ENCODE assay signal across 21 mouse cellular contexts in genomic region chr9:28190751-28191150, GRCm38 (mm10).
DNase-seq lines count a peak whose midpoint lies in the region; ATAC-seq and TF ChIP-seq lines count a peak whose summit lies in the region.
"Had no signal": no experiment of that assay in that cellular context is flagged by ENCODE, and none has a peak within 500 bp of the region (broad histone marks: within the 10 kb centered on the region; RNA-seq: fewer than 3 reads in every experiment).

No protein-coding gene starts in this region.

- no peak for ATAC-seq in midbrain, postnatal 0 days (ENCODE audit: low FRiP score)
- ATAC-seq: activated CD4-positive, CD25-positive, alpha-beta regulatory T cell, adult 4 months; CD4-positive, CD25-positive, alpha-beta regulatory T cell, adult 4 months; Patski had no signal

- DNase-seq in cerebellum, postnatal 10 days, result peak; percentile 60 to 64
- no peak for DNase-seq in cerebellum, adult 11 months
- no peak for DNase-seq in layer of hippocampus, adult 2 months (ENCODE audit: low spot score in 2 of 2)
- DNase-seq in layer of hippocampus, adult 9-11 months, result no peak
- peak; percentile 17 for DNase-seq in midbrain, postnatal 0 days (ENCODE audit: low spot score)
- no peak for DNase-seq in midbrain, embryonic 10.5 days (ENCODE audit: low spot score)
- DNase-seq: adrenal gland, adult 2 months; adrenal gland, adult 8-10 months; adrenal gland, postnatal 10 days; adrenal gland, postnatal 14 days; adrenal gland, postnatal 25 days; adrenal gland, postnatal 36 days; B cell, adult 2 months; cerebellum, adult 11-12 months; cerebellum, adult 18-20 months; cerebellum, adult 2 months had no signal

- no peaks in the 10 kb centered on the region for H3K36me3 ChIP-seq in midbrain, postnatal 0 days (ENCODE audit: insufficient read depth, low read length)
- H3K36me3 ChIP-seq in midbrain, embryonic 10.5 days, result no peaks in the 10 kb centered on the region
- H3K36me3 ChIP-seq: G1E had no signal

- WGBS in midbrain, postnatal 0 days, result 82% methylated on average over 1 of the region's 1 CpGs
- WGBS in midbrain, embryonic 10.5 days, result 84% methylated on average over 1 of the region's 1 CpGs

- no peak for TF ChIP-seq CTCF in layer of hippocampus, adult 2 months (conservative IDR thresholded peaks at IDR 0.05)
- no peak for TF ChIP-seq CTCF in midbrain, postnatal 0 days (IDR thresholded peaks at IDR 0.05)

- H3K4me2 ChIP-seq in midbrain, postnatal 0 days (ENCODE audit: low read depth, low read length, poor library complexity, severe bottlenecking), result no peak overlapping the region

- H3K9ac ChIP-seq in midbrain, postnatal 0 days (replicated peaks; ENCODE audit: low read length, poor library complexity, severe bottlenecking), result no peak overlapping the region

- peak overlapping the region; percentile 25; the same call in 1 of the 2 replicates for H3K27ac ChIP-seq in layer of hippocampus, adult 2 months
- H3K27ac ChIP-seq in midbrain, postnatal 0 days (ENCODE audit: low read depth, low read length), result no peak overlapping the region
- H3K27ac ChIP-seq in midbrain, embryonic 10.5 days (replicated peaks), result no peak overlapping the region

- no peaks in the 10 kb centered on the region for H3K27me3 ChIP-seq in midbrain, postnatal 0 days (ENCODE audit: insufficient read depth, low read length)
- H3K27me3 ChIP-seq in midbrain, embryonic 10.5 days (ENCODE audit: low read depth, poor library complexity, severe bottlenecking), result no peaks in the 10 kb centered on the region
- H3K27me3 ChIP-seq: CH12.LX had no signal

- H3K4me3 ChIP-seq in layer of hippocampus, adult 2 months, result no peak overlapping the region
- H3K4me3 ChIP-seq in midbrain, postnatal 0 days (ENCODE audit: low read depth, low read length), result no peak overlapping the region
- no peak overlapping the region for H3K4me3 ChIP-seq in midbrain, embryonic 10.5 days

- no peaks in the 10 kb centered on the region for H3K9me3 ChIP-seq in midbrain, postnatal 0 days (ENCODE audit: low read length)
- H3K9me3 ChIP-seq in midbrain, embryonic 10.5 days (replicated peaks), result no peaks in the 10 kb centered on the region
- H3K9me3 ChIP-seq: G1E had no signal

- H3K4me1 ChIP-seq in midbrain, postnatal 0 days (ENCODE audit: insufficient read depth, low read length), result no peaks in the 10 kb centered on the region
- no peaks in the 10 kb centered on the region for H3K4me1 ChIP-seq in midbrain, embryonic 10.5 days

Comparison
In these comparisons a context has a peak if more than half of its experiments do, and no peak if none do; other contexts are left out.
1. DNase-seq: peak in cerebellum, postnatal 10 days (2 of 2) and midbrain, postnatal 0 days (single experiment); none in cerebellum, adult 11 months (single experiment), layer of hippocampus, adult 2 months (0 of 2), layer of hippocampus, adult 9-11 months (single experiment) and midbrain, embryonic 10.5 days (single experiment).